Mouse (Mus musculus) embryonic facial prominence, embryonic 13.5 days (tissue): ENCODE results near the gene Hyal2. TPM values are rescaled to one million over a fixed set of nuclear protein-coding genes. Genes with fewer than 3 reads are reported as not detected.

Experiments used
- ATAC-seq: fragments of 200-750 bp; cut with Nextera tagmentation; 2 replicates; pipeline ENCODE4 v1.8.0; 2017; ENCODE audit warnings: low read depth; ENCODE audit not compliant: insufficient number of reproducible peaks, insufficient read depth, low FRiP score, low TSS enrichment
- H3K27ac ChIP-seq: fragments of 300-500 bp; sonication (generic); 2 replicates; pipeline ENCODE4 v1.5.1; 2015; ENCODE audit warnings: moderate library complexity, mild to moderate bottlenecking, inconsistent platforms
- H3K27me3 ChIP-seq: fragments of 300-500 bp; sonication (generic); 2 replicates; pipeline ENCODE4 v1.6.1; 2015; ENCODE audit warnings: mild to moderate bottlenecking, inconsistent platforms
- H3K36me3 ChIP-seq: fragments of 300-500 bp; sonication (generic); 2 replicates; pipeline ENCODE4 v1.6.1; 2015; ENCODE audit warnings: mild to moderate bottlenecking, inconsistent platforms
- H3K4me1 ChIP-seq: fragments of 300-500 bp; sonication (generic); 2 replicates; pipeline ENCODE4 v1.6.1; 2015; ENCODE audit warnings: inconsistent platforms
- H3K4me2 ChIP-seq: fragments of 300-500 bp; sonication (generic); 2 replicates; pipeline ENCODE4 v1.6.1; 2015; ENCODE audit warnings: moderate library complexity, mild to moderate bottlenecking, inconsistent platforms
- H3K4me3 ChIP-seq: fragments of 300-500 bp; sonication (generic); 2 replicates; pipeline ENCODE4 v1.5.1; 2015; ENCODE audit warnings: mild to moderate bottlenecking, inconsistent platforms
- H3K9ac ChIP-seq: fragments of 300-500 bp; sonication (generic); 2 replicates; pipeline ENCODE4 v1.6.1; 2015; ENCODE audit warnings: mild to moderate bottlenecking, inconsistent platforms
- H3K9me3 ChIP-seq: fragments of 300-500 bp; sonication (generic); 2 replicates; pipeline ENCODE4 v1.6.1; 2016; ENCODE audit warnings: inconsistent platforms
- WGBS: fragments of 180-500 bp; shearing (Covaris S2); methylation state at CpG from one replicate; pipeline ENCODE4 v1.1.7; 2015; ENCODE audit warnings: mixed read lengths; 5-methylcytosine and 5-hydroxymethylcytosine counted together
- polyA plus RNA-seq: library from polyadenylated mRNA; unstranded; fragments of >200 nt; fragmentation: Nextera tagmentation; extraction: Ambion mirVana; gene quantifications from 2 replicates; pipeline ENCODE4 v1.2.1, GENCODE M21; 2015

Hyal2 gene
- polyA plus RNA-seq, 1 experiment from 2014 or later = 118 TPM

GRCm38 (mm10) chr9:107547026-107547425 lies 20.7 kb upstream of the Hyal2 start, which contains the start of gene Zmynd10:
Gene Zmynd10 (plus strand): TSS chr9:107547298.
- Histone ChIP-seq H3K27ac (peak within 1 kb of the TSS; percentile 69), H3K36me3 (peaks cover 21% of the 10 kb centered on the region), H3K9ac (peak within 1 kb of the TSS; percentile 54), H3K4me1 (peaks cover 53% of the 10 kb centered on the region), H3K4me3 (peak within 1 kb of the TSS; percentile 26), H3K9me3 (no peaks in the 10 kb centered on the region), H3K27me3 (0 out of 2 replicates have a peak, but pooled peaks cover 7% of the 10 kb centered on the region), H3K4me2 (peak within 1 kb of the TSS; percentile 56)
- peak; percentile 66 for ATAC-seq
- WGBS = 3% methylated on average over 20 of the region's 20 CpGs

GRCm38 (mm10) chr9:107547957-107548356 lies 19.8 kb upstream of the Hyal2 start:
- Histone ChIP-seq H3K36me3 (peaks cover 21% of the 10 kb centered on the region), H3K9me3 (no peaks in the 10 kb centered on the region), H3K27ac (no peak overlapping the region), H3K9ac (no peak overlapping the region), H3K4me2 (peak overlapping the region; percentile 56; the same call in 1 of the 2 replicates), H3K4me1 (peaks cover 55% of the 10 kb centered on the region), H3K4me3 (no peak overlapping the region), H3K27me3 (0 out of 2 replicates have a peak, but pooled peaks cover 7% of the 10 kb centered on the region)
- no peak for ATAC-seq
- WGBS = 78% methylated on average over 5 of the region's 5 CpGs

- H3K4me1 ChIP-seq = peaks cover 62% of the 10 kb centered on the region
Observed at GRCm38 (mm10) chr9:107548820-107549219, 18.9 kb upstream of the Hyal2 start.

GRCm38 (mm10) chr9:107549297-107550074 lies 18.3 kb upstream of the Hyal2 start:
- Histone ChIP-seq H3K36me3 (peaks cover 10% of the 10 kb centered on the region), H3K9me3 (no peaks in the 10 kb centered on the region), H3K4me2 (no peak overlapping the region), H3K9ac (no peak overlapping the region), H3K4me1 (peaks cover 63% of the 10 kb centered on the region), H3K4me3 (no peak overlapping the region), H3K27me3 (0 out of 2 replicates have a peak, but pooled peaks cover 7% of the 10 kb centered on the region), H3K27ac (no peak overlapping the region)
- no peak for ATAC-seq
- 74% methylated on average over 20 of the region's 20 CpGs for WGBS

More at GRCm38 (mm10) chr9:107548820-107549219, 18.9 kb upstream of the Hyal2 start:
- no peak for ATAC-seq
- 86% methylated on average over 10 of the region's 10 CpGs for WGBS
- no peak overlapping the region for H3K27ac ChIP-seq
- 0 out of 2 replicates have a peak, but pooled peaks cover 7% of the 10 kb centered on the region for H3K27me3 ChIP-seq
- H3K4me2 ChIP-seq = no peak overlapping the region
- no peak overlapping the region for H3K4me3 ChIP-seq
- H3K9ac ChIP-seq = no peak overlapping the region
- H3K36me3 ChIP-seq = peaks cover 17% of the 10 kb centered on the region
- no peaks in the 10 kb centered on the region for H3K9me3 ChIP-seq

GRCm38 (mm10) chr9:107550491-107551116 lies 17.1 kb upstream of the Hyal2 start:
- Histone ChIP-seq H3K4me1 (peaks cover 62% of the 10 kb centered on the region), H3K4me2 (peak overlapping the region; percentile 96), H3K9ac (peak overlapping the region; percentile 84), H3K4me3 (peak overlapping the region; percentile 56), H3K36me3 (no peaks in the 10 kb centered on the region), H3K27me3 (0 out of 2 replicates have a peak, but pooled peaks cover 7% of the 10 kb centered on the region), H3K27ac (peak overlapping the region; percentile 73; the same call in 1 of the 2 replicates), H3K9me3 (no peaks in the 10 kb centered on the region)
- 28% methylated on average over 23 of the region's 23 CpGs for WGBS
- no peak for ATAC-seq

GRCm38 (mm10) chr9:107551117-107551889 lies 16.4 kb upstream of the Hyal2 start, which contains the start of gene Rassf1:
Gene Rassf1 (plus strand): TSS chr9:107551555.
- Histone ChIP-seq H3K36me3 (no peaks in the 10 kb centered on the region), H3K9me3 (no peaks in the 10 kb centered on the region), H3K4me3 (peak within 1 kb of the TSS; percentile 56), H3K4me1 (peaks cover 62% of the 10 kb centered on the region), H3K27ac (peak within 1 kb of the TSS; percentile 73), H3K9ac (peak within 1 kb of the TSS; percentile 84), H3K4me2 (peak within 1 kb of the TSS; percentile 96), H3K27me3 (0 out of 2 replicates have a peak, but pooled peaks cover 7% of the 10 kb centered on the region)
- no peak for ATAC-seq
- under 1% methylated on average over 63 of the region's 63 CpGs for WGBS

GRCm38 (mm10) chr9:107551890-107552355 lies 15.8 kb upstream of the Hyal2 start:
- peak overlapping the region; percentile 84 for H3K9ac ChIP-seq
- H3K4me2 ChIP-seq = peak overlapping the region; percentile 96
- H3K36me3 ChIP-seq = peaks cover 4% of the 10 kb centered on the region
- H3K27ac ChIP-seq = peak overlapping the region; percentile 73
- no peak for ATAC-seq
- 8% methylated on average over 8 of the region's 8 CpGs for WGBS
- H3K4me3 ChIP-seq = peak overlapping the region; percentile 56
- peaks cover 62% of the 10 kb centered on the region for H3K4me1 ChIP-seq
- H3K9me3 ChIP-seq = no peaks in the 10 kb centered on the region
- 0 out of 2 replicates have a peak, but pooled peaks cover 7% of the 10 kb centered on the region for H3K27me3 ChIP-seq

- H3K27ac ChIP-seq = no peak overlapping the region
- ATAC-seq = no peak
- peak overlapping the region; percentile 96 for H3K4me2 ChIP-seq
- H3K4me1 ChIP-seq = peaks cover 57% of the 10 kb centered on the region
- WGBS = 79% methylated on average over 5 of the region's 5 CpGs
- H3K27me3 ChIP-seq = 0 out of 2 replicates have a peak, but pooled peaks cover 7% of the 10 kb centered on the region
- peaks cover 13% of the 10 kb centered on the region for H3K36me3 ChIP-seq
- peak overlapping the region; percentile 78 for H3K9ac ChIP-seq
- no peaks in the 10 kb centered on the region for H3K9me3 ChIP-seq
- peak overlapping the region; percentile 66 for H3K4me3 ChIP-seq
Observed at GRCm38 (mm10) chr9:107552690-107553393, 14.9 kb upstream of the Hyal2 start.

GRCm38 (mm10) chr9:107553541-107554318 lies 14.0 kb upstream of the Hyal2 start:
- peaks cover 57% of the 10 kb centered on the region for H3K4me1 ChIP-seq
- peak overlapping the region; percentile 96 for H3K4me2 ChIP-seq
- H3K27ac ChIP-seq = peak overlapping the region; percentile 95
- peaks cover 22% of the 10 kb centered on the region for H3K36me3 ChIP-seq
- H3K4me3 ChIP-seq = peak overlapping the region; percentile 66
- no peaks in the 10 kb centered on the region for H3K9me3 ChIP-seq
- 5% methylated on average over 37 of the region's 37 CpGs for WGBS
- ATAC-seq = peak; percentile 45
- H3K27me3 ChIP-seq = 0 out of 2 replicates have a peak, but pooled peaks cover 7% of the 10 kb centered on the region
- peak overlapping the region; percentile 78 for H3K9ac ChIP-seq

- Histone ChIP-seq H3K27me3 (0 out of 2 replicates have a peak, but pooled peaks cover 7% of the 10 kb centered on the region), H3K9ac (peak overlapping the region; percentile 86), H3K4me2 (peak overlapping the region; percentile 96), H3K27ac (peak overlapping the region; percentile 95), H3K4me1 (peaks cover 57% of the 10 kb centered on the region), H3K9me3 (no peaks in the 10 kb centered on the region), H3K36me3 (peaks cover 28% of the 10 kb centered on the region), H3K4me3 (peak overlapping the region; percentile 66)
- peak; percentile 85 for ATAC-seq
- WGBS = 0% methylated on average over 53 of the region's 53 CpGs
Observed at GRCm38 (mm10) chr9:107554319-107554825, 13.4 kb upstream of the Hyal2 start.
